Mouse (Mus musculus) c-Kit-positive CD71-positive TER-119-negative erythroid progenitor cells, embryonic 14.5 days (primary cell): ENCODE results near the gene Cfap69.
"Not testable (repeated sequence)": the region's sequence is repeated elsewhere in the genome, so short reads cannot be mapped to it uniquely, and the experiment has no call there.

Source experiments
- DNase-seq: peaks from one replicate; pipeline ENCODE4 v3.0.0-alpha.2; 2013; ENCODE audit warnings: low read depth

The Cfap69 gene

DNA sequence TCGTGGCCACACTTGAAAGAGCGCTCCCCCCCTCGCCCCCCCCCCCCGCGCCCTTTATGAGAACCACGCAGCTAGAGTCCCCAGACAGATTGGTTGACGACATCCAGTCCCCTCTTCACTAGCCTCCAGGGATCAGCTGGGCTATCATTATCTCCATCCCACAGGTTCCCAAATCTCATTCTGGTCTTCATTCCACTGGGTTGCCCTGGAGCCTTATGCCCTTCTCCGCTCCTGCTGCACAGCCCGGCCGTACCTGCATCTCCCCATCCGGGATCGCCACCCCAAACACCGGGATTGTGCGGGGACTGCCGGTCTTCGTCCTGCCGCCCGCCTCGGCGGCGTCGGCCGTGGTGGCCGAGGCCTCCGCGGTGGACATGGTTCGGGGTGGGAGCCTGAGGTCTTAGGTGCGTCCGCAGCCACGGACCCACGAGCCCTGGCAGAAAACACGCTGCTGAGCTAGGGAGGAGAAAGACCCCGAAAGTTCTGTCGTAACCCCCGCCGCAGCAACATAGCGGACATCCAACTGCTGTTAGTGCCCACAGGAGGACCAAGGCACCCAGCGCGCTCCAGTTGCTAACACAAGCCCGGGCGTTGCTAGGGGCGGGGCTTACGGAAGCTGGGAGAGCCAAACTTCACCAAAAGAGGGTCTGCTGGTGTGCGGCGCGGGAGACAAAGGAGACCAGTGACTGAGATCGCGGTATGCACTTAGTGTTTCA is at the start of gene Cfap69:
TSS of gene Cfap69 (minus strand) at position 585 of the 716 bp plus-strand sequence.
- DNase-seq, result peak; percentile 3

DNA sequence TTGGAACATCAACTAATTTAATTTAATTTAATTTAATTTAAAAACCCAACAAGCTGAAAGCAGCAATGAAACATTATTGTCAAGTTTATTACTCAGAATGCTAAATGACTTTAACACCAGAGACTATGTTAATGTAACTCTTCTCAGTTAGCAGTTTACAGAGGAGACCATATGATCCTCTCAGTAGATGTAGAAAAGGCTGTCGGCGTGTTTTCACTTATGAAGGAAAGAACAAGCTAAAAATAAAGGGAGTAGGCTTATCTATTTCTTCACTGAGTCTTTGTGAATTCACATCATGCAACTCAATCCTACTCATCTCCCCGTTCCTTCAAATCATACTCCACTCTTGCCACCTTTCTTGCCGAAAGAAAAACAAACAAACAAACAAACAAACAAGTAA is 47.0 kb upstream of the Cfap69 start:
- no peak for DNase-seq

DNA sequence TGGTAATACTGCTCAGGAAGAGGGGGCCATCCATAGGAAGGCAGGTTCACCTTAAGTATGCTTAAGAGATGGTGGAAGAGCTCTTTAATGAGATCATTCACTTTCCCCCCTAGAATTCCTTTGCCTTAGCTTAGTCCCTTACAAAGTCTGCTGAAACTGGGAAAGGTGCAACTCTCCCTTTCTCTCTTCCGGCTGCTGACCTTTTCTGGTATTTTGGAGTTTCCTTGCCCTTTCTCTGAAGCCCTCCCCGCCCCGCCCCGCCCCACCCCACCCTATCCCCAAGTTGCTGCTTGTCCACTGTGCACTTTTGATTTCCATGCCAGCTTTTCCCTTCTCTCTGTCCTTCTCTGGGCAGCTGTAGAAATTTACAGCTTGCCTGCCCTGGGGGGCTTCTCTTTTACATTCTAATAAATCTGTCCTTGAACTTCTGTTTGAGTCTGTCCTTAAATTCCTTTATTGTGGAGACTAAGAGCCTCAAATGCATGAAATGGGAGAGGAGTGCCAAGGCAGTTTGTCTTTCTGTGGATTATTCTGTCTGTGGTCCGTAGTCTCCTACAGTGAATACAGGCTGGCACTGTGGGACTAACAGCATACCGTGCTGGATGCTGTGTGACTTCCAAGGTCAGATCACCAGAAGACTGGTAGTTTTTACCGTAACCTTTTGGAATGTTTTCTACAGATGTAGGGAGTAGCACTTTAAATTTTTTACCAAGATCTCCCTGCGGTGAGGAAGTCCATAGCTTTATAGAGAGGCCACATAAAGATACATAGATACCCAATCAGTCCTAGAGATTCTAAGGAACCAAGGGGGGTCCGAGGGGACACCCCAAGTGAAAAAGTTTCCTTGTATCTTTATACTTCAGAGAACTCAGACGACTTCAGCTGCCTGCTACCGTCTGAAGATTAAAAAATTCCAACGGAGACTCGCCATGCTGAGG is 43.6 kb upstream of the Cfap69 start:
- DNase-seq, result no peak

GRCm38 (mm10) chr5:5705019-5705418 is 41.0 kb upstream of the Cfap69 start:
- no peak for DNase-seq

GRCm38 (mm10) chr5:5700386-5700785 is 36.3 kb upstream of the Cfap69 start:
- DNase-seq, result no peak

DNA sequence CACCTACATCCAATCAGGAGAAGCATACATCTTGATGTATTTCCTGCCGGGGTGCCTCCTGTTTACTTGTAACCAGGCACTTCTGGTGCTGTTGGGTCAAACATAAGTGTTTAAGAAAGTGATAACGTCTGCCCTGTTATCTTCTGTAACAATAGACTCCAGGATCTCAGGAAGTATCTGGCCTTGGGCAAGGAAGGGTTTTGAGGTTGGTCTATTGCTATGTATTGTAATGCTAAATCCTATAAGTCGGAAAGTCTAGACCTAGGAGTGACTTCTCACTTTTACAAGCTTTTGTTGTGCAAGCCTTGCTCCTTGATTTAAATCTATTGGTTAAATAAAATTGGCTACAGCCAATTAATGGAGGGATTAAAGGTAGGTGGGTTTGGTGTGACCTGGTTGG is 34.8 kb upstream of the Cfap69 start:
- no peak for DNase-seq

GRCm38 (mm10) chr5:5695401-5695942 is 31.4 kb upstream of the Cfap69 start:
- DNase-seq, result no peak

DNA sequence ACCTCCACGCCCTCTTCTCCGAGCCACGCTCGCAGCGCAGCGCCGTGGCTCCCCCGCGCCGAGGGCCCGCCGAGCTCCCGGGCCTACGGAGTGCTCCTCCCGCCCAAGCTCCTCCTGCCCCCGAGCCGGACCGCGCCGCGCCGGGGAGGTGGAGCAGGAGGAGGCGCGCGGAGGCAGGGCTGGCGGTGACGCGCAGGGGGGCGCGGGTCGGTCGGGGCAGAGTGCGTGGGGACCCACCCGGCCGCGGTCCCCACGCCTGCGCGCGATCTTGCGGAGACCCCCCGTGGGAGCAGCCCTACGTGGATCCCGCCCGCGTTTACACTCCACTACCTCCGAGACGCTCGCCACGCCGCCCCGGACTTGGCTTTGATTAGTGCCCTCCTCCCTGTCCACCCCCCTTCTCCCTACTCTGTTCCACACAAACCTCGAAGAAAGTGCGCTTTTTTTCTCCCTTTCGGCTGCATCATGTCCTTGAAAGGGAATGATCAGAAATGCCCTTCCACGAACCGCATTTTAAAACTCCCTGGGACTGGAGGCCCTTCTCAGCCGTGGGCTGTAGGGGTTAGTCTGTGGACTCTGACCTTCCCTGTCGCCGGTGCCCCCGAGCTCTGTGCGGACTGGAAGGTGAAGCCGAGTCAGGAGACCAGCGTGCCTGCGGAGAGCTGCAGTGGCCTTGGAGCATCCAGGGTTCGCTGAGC is 30.1 kb upstream of the Cfap69 start, which contains the start of gene Steap2:
TSS of gene Steap2 (minus strand) at position 623 of the 698 bp plus-strand sequence.
- DNase-seq, result no peak

- no peak for DNase-seq
Measured at GRCm38 (mm10) chr5:5693541-5693955, 29.5 kb upstream of the Cfap69 start.

DNA sequence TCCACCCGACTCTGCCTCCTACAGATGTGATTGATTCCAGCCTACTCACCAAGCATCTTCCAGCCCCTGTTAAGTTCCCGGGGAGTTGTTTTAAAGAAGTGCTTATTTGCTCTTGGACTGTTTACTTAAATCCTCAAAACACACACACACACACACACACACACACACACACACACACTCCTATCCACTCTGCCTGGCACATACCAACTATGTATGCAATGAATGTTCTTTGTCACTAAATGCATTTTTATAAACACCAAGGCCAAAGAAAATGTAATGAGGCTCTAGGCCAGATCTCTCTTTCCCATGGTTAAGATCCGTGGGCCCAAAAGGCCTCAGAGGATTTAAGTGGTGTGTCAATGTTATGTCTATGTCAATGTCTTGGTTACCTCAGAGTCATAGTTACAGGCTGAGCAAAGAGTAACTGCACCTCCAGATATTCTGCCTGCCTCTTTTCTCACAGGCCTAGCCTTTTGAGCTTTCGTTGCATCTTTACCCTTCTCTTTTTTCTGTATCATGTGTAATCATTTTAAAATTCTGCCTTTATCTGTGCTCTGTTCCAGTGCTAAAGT is 28.2 kb upstream of the Cfap69 start:
- DNase-seq, result no peak

GRCm38 (mm10) chr5:5688945-5689540 is 25.0 kb upstream of the Cfap69 start:
- DNase-seq, result no peak

- no peak for DNase-seq
Measured at GRCm38 (mm10) chr5:5688228-5688627, 24.2 kb upstream of the Cfap69 start.

DNA sequence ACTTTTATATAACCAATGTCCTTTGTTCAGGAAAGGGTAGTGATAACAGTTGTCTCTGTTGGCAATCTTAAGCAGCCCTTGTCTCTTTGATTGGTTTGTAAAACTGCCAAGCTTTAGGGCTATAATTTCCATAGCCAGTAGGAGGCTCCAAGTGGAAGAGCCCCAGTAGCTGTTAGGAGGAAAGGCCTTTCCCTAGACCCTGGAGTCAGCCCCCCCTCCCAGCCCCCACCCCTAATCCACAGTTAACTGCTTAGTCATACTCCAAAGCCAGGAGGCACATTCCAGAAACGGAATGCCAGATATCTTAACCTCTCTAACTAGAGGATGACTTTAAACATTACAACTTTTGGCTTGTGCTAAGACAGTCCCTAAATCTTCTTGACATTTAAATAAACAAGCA is 22.9 kb upstream of the Cfap69 start:
- no peak for DNase-seq

DNA sequence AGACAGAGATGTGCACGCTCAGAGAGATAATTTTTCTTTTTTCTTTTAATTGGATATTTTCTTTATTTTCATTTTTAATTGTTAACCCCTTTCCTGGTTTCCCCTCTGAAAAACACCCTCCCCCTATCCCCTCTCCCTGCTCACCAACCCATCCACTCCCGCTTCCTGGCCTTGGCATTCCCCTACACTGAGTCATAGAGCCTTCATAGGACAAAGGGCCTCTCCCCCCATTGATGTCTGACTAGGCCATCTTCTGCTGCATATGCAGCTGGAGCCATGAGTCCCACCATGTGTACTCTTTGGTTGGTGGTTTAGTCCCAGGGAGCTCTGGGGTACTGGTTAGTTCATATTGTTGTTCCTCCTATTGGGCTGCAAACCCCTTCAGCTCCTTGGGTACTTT is 20.9 kb upstream of the Cfap69 start:
- not testable (repeated sequence) for DNase-seq

- DNase-seq, result no peak
Measured at GRCm38 (mm10) chr5:5683292-5683691, 19.3 kb upstream of the Cfap69 start.

GRCm38 (mm10) chr5:5679459-5679858 is 15.4 kb upstream of the Cfap69 start:
- no peak for DNase-seq

- DNase-seq, result no peak
Measured at GRCm38 (mm10) chr5:5676082-5676481, 12.0 kb upstream of the Cfap69 start.

- DNase-seq, result no peak
Measured at GRCm38 (mm10) chr5:5668920-5669319, 4.9 kb upstream of the Cfap69 start.

DNA sequence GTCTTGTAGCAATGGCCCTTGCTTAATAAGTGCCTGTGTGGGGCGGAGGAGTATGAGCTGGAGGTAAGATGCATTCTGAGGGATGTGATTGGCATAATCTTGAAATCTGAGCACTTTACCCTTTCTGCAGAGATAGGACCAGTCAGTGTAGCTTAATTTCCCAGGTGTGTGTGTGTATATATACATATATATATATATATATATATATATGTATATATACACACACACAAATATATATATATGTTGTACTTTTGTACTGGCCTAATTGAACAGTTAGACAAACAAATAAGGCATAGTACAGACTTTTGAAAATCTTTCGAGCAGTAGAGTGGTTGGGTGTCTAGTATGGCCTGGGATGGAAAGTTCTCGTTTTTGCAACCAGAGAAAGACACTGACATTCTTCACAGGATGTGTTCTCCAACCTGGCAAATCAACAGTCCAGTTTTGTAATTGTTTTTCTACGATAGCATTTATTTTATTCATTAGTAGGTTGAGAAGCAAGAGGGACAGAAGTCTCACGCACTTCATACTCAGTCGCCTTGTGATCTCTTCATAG is 410 bp upstream of the Cfap69 start:
- no peak for DNase-seq

GRCm38 (mm10) chr5:5663057-5663456 is 982 bp downstream of the Cfap69 start:
- no peak for DNase-seq

- no peak for DNase-seq
Measured at GRCm38 (mm10) chr5:5658680-5659079, 5.4 kb downstream of the Cfap69 start.
